Mouse (Mus musculus) lung, embryonic 15.5 days (tissue): Measurements from ENCODE around the gene Rbm12. TPM values are rescaled to one million over a fixed set of nuclear protein-coding genes. Genes with fewer than 3 reads are reported as not detected.
A peak's percentile ranks its signal among the peaks of the same experiment; 100 is the strongest.
"Not testable (repeated sequence)": the region's sequence is repeated elsewhere in the genome, so short reads cannot be mapped to it uniquely, and the experiment has no call there.

ENCODE experiments used
- ATAC-seq: fragments of 200-750 bp; cut with Nextera tagmentation; 2 replicates; pipeline ENCODE4 v1.8.0; 2017; ENCODE audit warnings: moderate number of reproducible peaks, borderline replicate concordance; ENCODE audit not compliant: low FRiP score, low TSS enrichment; ENCODE audit errors: extremely low read depth
- H3K27ac ChIP-seq: fragments of 300-500 bp; sonication (generic); 2 replicates; pipeline ENCODE4 v1.5.1; 2015; ENCODE audit warnings: moderate library complexity, mild to moderate bottlenecking, inconsistent platforms
- H3K27me3 ChIP-seq: fragments of 300-500 bp; sonication (generic); 2 replicates; pipeline ENCODE4 v1.6.1; 2015; ENCODE audit warnings: inconsistent platforms
- H3K36me3 ChIP-seq: fragments of 300-500 bp; sonication (generic); 2 replicates; pipeline ENCODE4 v1.6.1; 2015; ENCODE audit warnings: inconsistent platforms
- H3K4me1 ChIP-seq: fragments of 300-500 bp; sonication (generic); 2 replicates; pipeline ENCODE4 v1.6.1; 2015; ENCODE audit warnings: inconsistent platforms
- H3K4me2 ChIP-seq: fragments of 300-500 bp; sonication (generic); 2 replicates; pipeline ENCODE4 v1.6.1; 2015; ENCODE audit warnings: inconsistent platforms, mild to moderate bottlenecking, moderate library complexity
- H3K4me3 ChIP-seq: fragments of 300-500 bp; sonication (generic); 2 replicates; pipeline ENCODE4 v1.5.1; 2015; ENCODE audit warnings: mild to moderate bottlenecking, inconsistent platforms
- H3K9ac ChIP-seq: fragments of 300-500 bp; sonication (generic); 2 replicates; pipeline ENCODE4 v1.6.1; 2015; ENCODE audit warnings: inconsistent platforms
- H3K9me3 ChIP-seq: fragments of 300-500 bp; sonication (generic); 2 replicates; pipeline ENCODE4 v1.6.1; 2016; ENCODE audit warnings: inconsistent platforms
- WGBS: fragments of 180-500 bp; shearing (Covaris S2); methylation state at CpG from one replicate; pipeline ENCODE4 v1.1.7; 2015; 5-methylcytosine and 5-hydroxymethylcytosine counted together
- polyA plus RNA-seq: library from polyadenylated mRNA; unstranded; fragments of >200 nt; fragmentation: Nextera tagmentation; extraction: Ambion mirVana; gene quantifications from 2 replicates; pipeline ENCODE4 v1.2.1, GENCODE M21; 2015

Gene Rbm12
- polyA plus RNA-seq, 1 experiment from 2014 or later: 27.2 TPM

GRCm38 (mm10) chr2:156123731-156124130 is 12.0 kb upstream of the Rbm12 start:
- Histone ChIP-seq H3K4me3 (no peak overlapping the region), H3K9me3 (no peaks in the 10 kb centered on the region), H3K27me3 (no peaks in the 10 kb centered on the region), H3K27ac (no peak overlapping the region), H3K4me1 (no peaks in the 10 kb centered on the region), H3K9ac (no peak overlapping the region), H3K4me2 (no peak overlapping the region), H3K36me3 (no peaks in the 10 kb centered on the region; the same call in 1 of the 2 replicates)
- 89% methylated on average over 5 of the region's 5 CpGs for WGBS
- ATAC-seq: no peak

DNA sequence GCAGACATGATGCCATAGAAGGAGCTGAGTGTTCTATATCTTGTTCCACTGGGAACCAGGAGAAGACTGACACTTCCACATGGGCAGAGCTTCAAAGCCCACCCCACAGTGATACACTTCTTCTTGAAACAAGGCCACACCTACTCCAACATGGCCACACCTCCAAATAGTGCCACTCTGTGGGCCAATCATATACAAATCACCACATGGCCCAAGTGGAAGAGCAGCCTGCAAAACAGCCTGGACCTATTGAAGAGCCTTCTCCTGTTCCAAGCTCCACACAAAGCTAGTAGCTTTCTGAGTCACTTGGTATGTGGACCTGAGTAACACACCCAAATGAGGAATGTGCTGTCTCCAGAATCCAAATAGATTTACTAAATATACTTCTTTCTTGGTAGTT is 7.8 kb upstream of the Rbm12 start:
- no peak for ATAC-seq
- H3K9me3 ChIP-seq: no peaks in the 10 kb centered on the region
- no peak overlapping the region for H3K4me3 ChIP-seq
- H3K4me1 ChIP-seq: no peaks in the 10 kb centered on the region
- H3K4me2 ChIP-seq: no peak overlapping the region
- no peak overlapping the region for H3K9ac ChIP-seq
- no peak overlapping the region for H3K27ac ChIP-seq
- H3K27me3 ChIP-seq: no peaks in the 10 kb centered on the region
- H3K36me3 ChIP-seq: no peaks in the 10 kb centered on the region; the same call in 1 of the 2 replicates

- Histone ChIP-seq H3K27ac (peak overlapping the region; percentile 92), H3K4me3 (peak overlapping the region; percentile 82), H3K4me2 (peak overlapping the region; percentile 55), H3K4me1 (peaks cover 10% of the 10 kb centered on the region), H3K9ac (peak overlapping the region; percentile 92)
- not testable (repeated sequence) for H3K9me3 ChIP-seq, ATAC-seq, H3K27me3 ChIP-seq, H3K36me3 ChIP-seq
- WGBS: 17% methylated on average over 5 of the region's 5 CpGs
Measured at GRCm38 (mm10) chr2:156112080-156112423, 274 bp upstream of the Rbm12 start.

DNA sequence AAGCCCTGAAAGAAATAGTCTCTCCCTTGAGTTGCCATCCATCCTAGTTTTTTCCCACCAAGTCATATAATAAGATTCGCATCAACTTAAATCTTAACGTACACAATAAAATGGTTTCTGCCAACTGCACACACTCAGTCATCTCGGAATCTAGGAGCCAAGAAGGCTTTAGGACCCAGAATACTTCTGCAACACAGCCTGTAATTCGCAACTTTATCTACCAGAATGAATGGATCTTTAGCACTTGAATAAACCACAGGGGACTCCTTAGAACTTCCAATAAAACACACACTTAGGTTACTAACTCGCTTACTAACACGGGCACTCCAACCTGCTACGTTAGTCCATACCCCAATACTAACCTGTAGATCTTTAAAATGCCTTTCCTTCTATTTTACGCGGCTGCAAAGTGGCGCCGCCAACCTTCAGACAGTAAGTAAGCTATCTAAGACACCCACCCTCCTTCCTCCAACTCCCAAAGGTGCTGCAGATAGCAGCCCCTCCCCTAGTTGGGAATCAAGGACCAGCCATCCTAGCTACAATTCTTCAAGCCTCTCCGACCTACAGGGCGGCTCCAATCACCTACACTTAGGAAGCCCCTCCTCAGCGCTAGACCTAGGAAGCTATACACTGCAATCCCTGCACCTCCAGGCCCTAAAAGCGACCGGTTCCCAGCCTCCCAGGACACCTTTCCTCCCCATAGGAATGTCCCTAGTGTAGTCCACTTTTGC is 986 bp downstream of the Rbm12 start:
- peak overlapping the region; percentile 92 for H3K27ac ChIP-seq
- peak overlapping the region; percentile 82 for H3K4me3 ChIP-seq
- no peaks in the 10 kb centered on the region for H3K9me3 ChIP-seq
- peaks cover 5% of the 10 kb centered on the region; the same call in 1 of the 2 replicates for H3K36me3 ChIP-seq
- peak overlapping the region; percentile 92 for H3K9ac ChIP-seq
- H3K27me3 ChIP-seq: no peaks in the 10 kb centered on the region
- peak overlapping the region; percentile 63 for H3K4me2 ChIP-seq
- peak; percentile 72 for ATAC-seq
- H3K4me1 ChIP-seq: peaks cover 10% of the 10 kb centered on the region
- under 1% methylated on average over 16 of the region's 16 CpGs for WGBS

- Histone ChIP-seq H3K27ac (no peak overlapping the region), H3K4me3 (no peak overlapping the region), H3K9me3 (no peaks in the 10 kb centered on the region), H3K36me3 (peaks cover 34% of the 10 kb centered on the region), H3K4me2 (no peak overlapping the region), H3K9ac (no peak overlapping the region), H3K4me1 (peaks cover 9% of the 10 kb centered on the region), H3K27me3 (no peaks in the 10 kb centered on the region)
- ATAC-seq: no peak
- WGBS: 47% methylated on average over 5 of the region's 5 CpGs
Measured at GRCm38 (mm10) chr2:156091926-156092325, 19.9 kb downstream of the Rbm12 start.

GRCm38 (mm10) chr2:156089799-156090198 is 22.0 kb downstream of the Rbm12 start:
- no peaks in the 10 kb centered on the region for H3K9me3 ChIP-seq
- no peak overlapping the region for H3K27ac ChIP-seq
- no peaks in the 10 kb centered on the region for H3K27me3 ChIP-seq
- WGBS: 81% methylated on average over 1 of the region's 1 CpGs
- H3K4me3 ChIP-seq: no peak overlapping the region
- no peak overlapping the region for H3K4me2 ChIP-seq
- peaks cover 9% of the 10 kb centered on the region for H3K4me1 ChIP-seq
- no peak overlapping the region for H3K9ac ChIP-seq
- ATAC-seq: no peak
- peaks cover 12% of the 10 kb centered on the region for H3K36me3 ChIP-seq

- no peaks in the 10 kb centered on the region for H3K9me3 ChIP-seq
- no peak overlapping the region for H3K4me3 ChIP-seq
- ATAC-seq: no peak
- H3K9ac ChIP-seq: no peak overlapping the region
- peaks cover 11% of the 10 kb centered on the region; the same call in 1 of the 2 replicates for H3K36me3 ChIP-seq
- H3K27me3 ChIP-seq: no peaks in the 10 kb centered on the region
- peaks cover 9% of the 10 kb centered on the region for H3K4me1 ChIP-seq
- WGBS: 82% methylated on average over 7 of the region's 7 CpGs
- H3K27ac ChIP-seq: no peak overlapping the region
- H3K4me2 ChIP-seq: no peak overlapping the region
Measured at GRCm38 (mm10) chr2:156087391-156088110, 24.2 kb downstream of the Rbm12 start.

DNA sequence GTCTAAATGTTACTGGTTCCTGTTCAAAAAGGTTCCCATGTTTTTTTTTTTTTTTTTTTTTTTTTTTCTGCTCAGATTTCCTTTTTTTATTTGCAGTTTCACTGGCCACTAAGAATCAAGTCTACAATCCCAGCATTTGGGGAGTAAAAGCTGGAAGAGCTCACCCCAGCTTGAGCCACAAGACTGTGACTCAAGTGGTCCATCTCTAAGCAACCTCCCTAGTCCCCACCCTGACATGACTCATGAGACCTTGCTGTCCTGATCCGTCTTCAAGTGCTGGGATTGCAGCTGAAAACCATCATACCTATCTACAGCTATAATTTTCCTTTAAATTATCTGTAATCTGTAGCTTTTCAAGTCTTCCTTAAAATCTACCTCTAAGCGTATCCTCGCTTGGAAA is 27.2 kb downstream of the Rbm12 start:
- ATAC-seq: no peak
- no peaks in the 10 kb centered on the region for H3K27me3 ChIP-seq
- H3K4me1 ChIP-seq: no peaks in the 10 kb centered on the region
- H3K4me2 ChIP-seq: no peak overlapping the region
- H3K9me3 ChIP-seq: no peaks in the 10 kb centered on the region
- no peak overlapping the region for H3K4me3 ChIP-seq
- H3K27ac ChIP-seq: no peak overlapping the region
- WGBS: 83% methylated on average over 3 of the region's 3 CpGs
- no peak overlapping the region for H3K9ac ChIP-seq
- peaks cover 3% of the 10 kb centered on the region; the same call in 1 of the 2 replicates for H3K36me3 ChIP-seq

DNA sequence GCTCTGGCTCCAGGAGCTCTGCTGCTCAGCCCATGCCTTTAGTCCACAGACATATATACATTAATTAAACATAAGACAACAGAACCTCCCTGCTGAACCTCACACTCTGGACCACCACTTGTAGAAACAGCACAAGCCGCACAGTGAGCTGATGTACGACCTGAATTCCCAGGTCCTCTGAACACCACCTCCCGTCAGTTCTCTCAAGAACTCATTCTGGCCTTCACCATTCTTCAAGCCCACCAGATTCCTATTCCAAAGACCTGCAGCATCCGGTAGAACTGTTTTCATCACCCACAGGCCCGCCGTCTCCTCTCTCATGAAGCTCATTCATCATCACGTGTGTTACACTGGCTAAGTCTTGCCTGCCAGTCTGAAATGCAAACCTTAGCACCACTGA is 31.4 kb downstream of the Rbm12 start:
- Histone ChIP-seq H3K27me3 (no peaks in the 10 kb centered on the region), H3K4me3 (no peak overlapping the region), H3K9me3 (no peaks in the 10 kb centered on the region), H3K4me1 (no peaks in the 10 kb centered on the region), H3K36me3 (peaks cover 38% of the 10 kb centered on the region), H3K9ac (no peak overlapping the region), H3K4me2 (no peak overlapping the region), H3K27ac (no peak overlapping the region)
- ATAC-seq: no peak
- 70% methylated on average over 7 of the region's 7 CpGs for WGBS

GRCm38 (mm10) chr2:156079674-156080073 is 32.1 kb downstream of the Rbm12 start:
- H3K9ac ChIP-seq: no peak overlapping the region
- no peak overlapping the region for H3K4me2 ChIP-seq
- ATAC-seq: no peak
- H3K4me3 ChIP-seq: no peak overlapping the region
- H3K27me3 ChIP-seq: no peaks in the 10 kb centered on the region
- H3K9me3 ChIP-seq: no peaks in the 10 kb centered on the region
- peaks cover 45% of the 10 kb centered on the region for H3K36me3 ChIP-seq
- no peak overlapping the region for H3K27ac ChIP-seq
- 37% methylated on average over 4 of the region's 4 CpGs for WGBS
- no peaks in the 10 kb centered on the region for H3K4me1 ChIP-seq

GRCm38 (mm10) chr2:156079183-156079560 is 32.6 kb downstream of the Rbm12 start:
- Histone ChIP-seq H3K27ac (no peak overlapping the region), H3K4me1 (no peaks in the 10 kb centered on the region), H3K4me3 (no peak overlapping the region), H3K36me3 (peaks cover 50% of the 10 kb centered on the region), H3K4me2 (no peak overlapping the region), H3K9ac (no peak overlapping the region), H3K9me3 (no peaks in the 10 kb centered on the region), H3K27me3 (no peaks in the 10 kb centered on the region)
- WGBS: 80% methylated on average over 8 of the region's 8 CpGs
- no peak for ATAC-seq

- H3K36me3 ChIP-seq: peaks cover 55% of the 10 kb centered on the region
- H3K27me3 ChIP-seq: no peaks in the 10 kb centered on the region
- no peak for ATAC-seq
- H3K9ac ChIP-seq: no peak overlapping the region
- no peak overlapping the region for H3K4me2 ChIP-seq
- no peaks in the 10 kb centered on the region for H3K4me1 ChIP-seq
- no peak overlapping the region for H3K4me3 ChIP-seq
- H3K27ac ChIP-seq: no peak overlapping the region
- 89% methylated on average over 16 of the region's 16 CpGs for WGBS
- no peaks in the 10 kb centered on the region for H3K9me3 ChIP-seq
Measured at GRCm38 (mm10) chr2:156078421-156079182, 33.2 kb downstream of the Rbm12 start.
